Mouse (Mus musculus): ENCODE results near the gene Eed.

The Eed gene

DNA sequence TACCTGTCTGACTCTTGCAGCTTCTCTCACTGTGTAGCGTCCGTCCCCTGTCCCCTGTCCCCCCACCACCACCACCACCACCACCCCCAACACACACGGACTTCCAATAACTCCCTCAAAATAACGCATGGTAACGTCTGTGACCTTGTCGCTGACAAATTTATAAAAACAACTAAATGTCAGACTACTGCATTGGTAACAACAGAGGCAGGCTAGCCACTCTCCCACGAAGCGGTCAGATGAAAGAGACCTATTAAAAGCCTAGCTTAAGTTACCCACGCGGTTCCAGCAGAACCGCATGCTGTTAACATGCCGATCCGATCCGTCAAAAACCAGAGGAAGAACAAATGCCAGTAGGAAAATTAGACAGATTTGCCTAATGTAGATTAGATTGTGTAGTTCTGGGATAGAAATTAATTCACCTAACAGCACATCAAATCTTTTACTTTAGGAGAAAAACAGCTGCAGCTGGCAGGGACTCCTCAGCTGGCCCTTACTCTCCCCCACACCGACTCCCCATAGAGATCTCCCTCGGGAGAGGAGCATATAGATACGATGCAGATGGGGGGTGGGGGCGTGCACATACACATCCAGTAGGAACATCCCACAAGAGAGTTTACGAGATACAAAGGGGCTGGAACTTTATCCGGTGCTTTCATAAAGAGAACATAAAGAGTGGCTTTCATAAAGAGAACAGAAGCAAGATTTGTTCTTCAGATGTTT lies 71.7 kb downstream of the Eed start:
- DNase-seq (ENCODE audit: low spot score): no peak

DNA sequence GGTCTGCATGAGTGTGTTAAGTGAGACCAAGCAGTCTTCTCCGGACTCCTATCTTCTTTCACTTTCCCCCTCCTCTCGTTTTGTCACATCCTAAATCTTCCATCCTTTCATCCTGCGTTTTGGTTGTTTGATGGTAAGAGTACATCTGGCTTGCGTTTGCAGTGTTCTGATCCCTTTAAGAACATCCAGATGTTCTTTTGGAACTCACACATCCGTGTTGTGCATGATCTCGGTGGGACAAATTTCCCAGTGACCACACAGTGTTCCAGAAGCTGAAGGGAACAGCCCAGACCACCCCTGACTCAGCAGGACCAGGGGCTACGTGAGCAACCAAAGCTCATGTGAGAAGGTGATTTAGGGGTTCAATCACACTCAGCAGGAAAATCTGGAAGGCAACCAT lies 72.4 kb downstream of the Eed start:
- no peak for DNase-seq (ENCODE audit: low spot score)

DNA sequence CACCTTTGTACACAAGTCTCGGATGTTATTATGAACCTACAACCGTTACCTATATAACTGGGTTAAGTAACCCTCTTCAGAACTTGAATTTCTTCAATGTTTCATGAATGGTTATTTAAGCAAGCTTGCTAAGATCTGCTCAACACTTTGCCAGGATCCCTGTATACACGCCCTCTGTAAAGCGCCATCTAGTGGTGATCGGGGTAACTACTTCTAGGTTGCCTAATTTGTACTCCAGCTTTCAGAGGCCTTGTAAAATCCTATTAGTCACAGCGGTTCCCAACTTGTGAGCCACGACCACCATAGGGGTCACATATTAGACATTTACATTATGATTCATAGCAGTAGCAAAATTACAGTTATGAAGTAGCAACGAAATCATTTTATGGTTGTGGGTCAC lies 72.8 kb downstream of the Eed start:
- peak; percentile 70 for DNase-seq (ENCODE audit: low spot score)

All from testis, postnatal 14 days (tissue).